Mouse (Mus musculus) liver, postnatal 0 days (tissue): ENCODE data around the gene Krtap8-1. TPM values are rescaled to one million over a fixed set of nuclear protein-coding genes. Genes with fewer than 3 reads are reported as not detected.

Source experiments
- ATAC-seq: fragments of 200-750 bp; cut with Nextera tagmentation; 2 replicates; pipeline ENCODE4 v1.8.0; 2017; ENCODE audit warnings: mild to moderate bottlenecking, moderate library complexity
- DNase-seq: peaks from one replicate; pipeline ENCODE4 v3.0.0-alpha.2; 2016
- H3K27ac ChIP-seq: fragments of 300-500 bp; sonication (generic); 2 replicates; pipeline ENCODE4 v1.5.1; 2014; ENCODE audit warnings: antibody characterized with exemption, moderate library complexity, mild to moderate bottlenecking, low read depth
- H3K27me3 ChIP-seq: fragments of 300-500 bp; sonication (generic); 2 replicates; pipeline ENCODE4 v1.6.1; 2014; ENCODE audit warnings: low read length, control low read depth, mixed read lengths; ENCODE audit not compliant: insufficient read depth
- H3K36me3 ChIP-seq: fragments of 300-500 bp; sonication (generic); replicated peaks from 2 replicates; pipeline ENCODE4 v1.6.1; 2014; ENCODE audit warnings: mild to moderate bottlenecking, control low read depth, low read length, moderate library complexity, mixed read lengths; ENCODE audit not compliant: insufficient read depth
- H3K4me1 ChIP-seq: fragments of 300-500 bp; sonication (generic); 2 replicates; pipeline ENCODE4 v1.6.1; 2014; ENCODE audit warnings: antibody characterized with exemption, mild to moderate bottlenecking, control low read depth; ENCODE audit not compliant: insufficient read depth
- H3K4me2 ChIP-seq: fragments of 300-500 bp; sonication (generic); 2 replicates; pipeline ENCODE4 v1.6.1; 2014; ENCODE audit warnings: low read depth, mild to moderate bottlenecking, low read length, moderate library complexity, mixed read lengths
- H3K4me3 ChIP-seq: fragments of 300-500 bp; sonication (generic); 2 replicates; pipeline ENCODE4 v1.5.1; 2014; ENCODE audit warnings: low read depth, low read length
- H3K9ac ChIP-seq: fragments of 300-500 bp; sonication (generic); replicated peaks from 2 replicates; pipeline ENCODE4 v1.6.1; 2014; ENCODE audit warnings: mild to moderate bottlenecking, moderate library complexity
- H3K9me3 ChIP-seq: fragments of 300-500 bp; sonication (generic); 2 replicates; pipeline ENCODE4 v1.6.1; 2016; ENCODE audit warnings: mild to moderate bottlenecking, control low read depth, low read length, mixed read lengths
- CTCF ChIP-seq: sonication (generic); IDR thresholded peaks from 2 replicates; pipeline ENCODE4 v1.5.1; 2016; ENCODE audit warnings: antibody characterized with exemption, low read depth
- EP300 ChIP-seq: IDR thresholded peaks from 2 replicates; pipeline ENCODE4 v1.6.1; 2016; ENCODE audit warnings: antibody characterized with exemption, low read depth, mild to moderate bottlenecking
- WGBS: fragments of 180-500 bp; shearing (Covaris S2); extraction: QIAGEN DNeasy Blood & Tissue Kit; methylation state at CpG from one replicate; pipeline ENCODE4 v1.1.7; 2014; ENCODE audit not compliant: insufficient replicate concordance; 5-methylcytosine and 5-hydroxymethylcytosine counted together
- polyA plus RNA-seq: library from polyadenylated mRNA; unstranded; fragments of >200 nt; fragmentation: Nextera tagmentation; extraction: Ambion mirVana; gene quantifications from 2 replicates; pipeline ENCODE4 v1.2.1, GENCODE M21; 2015

Gene Krtap8-1
- polyA plus RNA-seq, 1 experiment from 2014 or later = not detected

GRCm38 (mm10) chr16:89495394-89496153, 7.8 kb upstream of the Krtap8-1 start:
- no peaks in the 10 kb centered on the region for H3K36me3 ChIP-seq
- no peaks in the 10 kb centered on the region for H3K4me1 ChIP-seq
- no peak for TF ChIP-seq CTCF
- no peak for TF ChIP-seq EP300
- WGBS = 72% methylated on average over 7 of the region's 7 CpGs
- H3K27ac ChIP-seq = no peak overlapping the region
- ATAC-seq (no peak), DNase-seq (no peak)
- no peaks in the 10 kb centered on the region for H3K27me3 ChIP-seq
- no peak overlapping the region for H3K9ac ChIP-seq
- no peaks in the 10 kb centered on the region for H3K9me3 ChIP-seq
- no peak overlapping the region for H3K4me2 ChIP-seq
- no peak overlapping the region for H3K4me3 ChIP-seq

DNA sequence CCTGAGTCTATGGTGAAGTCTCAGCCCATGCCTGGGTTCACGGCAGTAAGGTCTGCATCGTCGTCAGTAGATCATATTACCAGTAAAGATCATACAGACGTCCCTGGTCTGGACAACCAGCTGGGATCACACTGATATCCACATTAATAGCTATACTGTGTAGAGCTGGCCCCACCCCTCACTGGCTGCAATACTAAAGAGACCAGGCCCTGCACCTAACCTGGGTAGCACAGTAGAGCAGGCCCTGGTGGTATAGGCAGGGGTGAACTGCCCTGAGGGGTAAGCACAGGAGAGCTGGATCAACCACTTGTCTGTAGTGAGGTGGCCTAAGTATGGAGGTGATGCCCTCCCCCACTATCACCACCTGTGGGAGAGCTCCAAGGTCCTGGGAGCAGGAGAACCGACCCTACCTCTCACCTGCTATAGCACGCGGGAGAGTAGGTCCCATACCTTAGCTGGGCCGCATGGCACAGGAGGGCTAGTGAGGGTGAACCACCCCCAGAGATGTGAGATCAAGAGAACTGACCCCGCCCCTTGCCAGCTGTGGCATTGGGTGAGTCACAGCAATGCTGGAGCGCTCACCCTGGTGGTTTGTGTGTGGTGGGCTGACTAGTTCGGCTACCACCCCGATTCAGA, 10.0 kb downstream of the Krtap8-1 start:
- TF ChIP-seq EP300 (no peak), CTCF (no peak)
- DNase-seq (no peak), ATAC-seq (no peak)
- Histone ChIP-seq H3K4me3 (no peak overlapping the region), H3K27ac (no peak overlapping the region), H3K4me2 (no peak overlapping the region), H3K36me3 (no peaks in the 10 kb centered on the region), H3K9ac (no peak overlapping the region), H3K27me3 (no peaks in the 10 kb centered on the region), H3K4me1 (no peaks in the 10 kb centered on the region), H3K9me3 (no peaks in the 10 kb centered on the region)
- WGBS = 79% methylated on average over 12 of the region's 12 CpGs

DNA sequence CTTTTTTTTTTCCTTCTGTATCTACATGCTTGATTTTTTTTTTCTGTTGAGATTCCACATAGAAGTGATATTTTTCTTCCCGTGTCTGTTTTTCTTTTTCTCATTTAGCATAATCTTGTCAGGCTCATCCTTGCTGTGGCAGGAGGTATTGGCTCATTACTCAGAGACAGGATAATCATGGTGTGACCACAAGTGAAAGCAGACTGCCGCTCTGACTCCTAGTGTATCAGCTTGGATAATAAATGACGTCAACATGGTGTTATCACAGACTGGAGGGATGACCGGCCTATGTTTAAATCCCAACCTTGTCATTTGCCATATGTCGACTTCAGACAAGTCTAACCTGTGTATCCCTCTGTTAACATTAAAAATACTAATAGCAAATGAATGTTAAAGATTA, 26.6 kb downstream of the Krtap8-1 start:
- no peak for ATAC-seq
- Histone ChIP-seq H3K9ac (no peak overlapping the region), H3K27ac (no peak overlapping the region), H3K4me1 (no peaks in the 10 kb centered on the region), H3K4me3 (no peak overlapping the region), H3K27me3 (no peaks in the 10 kb centered on the region), H3K9me3 (no peaks in the 10 kb centered on the region), H3K36me3 (no peaks in the 10 kb centered on the region), H3K4me2 (no peak overlapping the region)
- TF ChIP-seq EP300 = no peak
- TF ChIP-seq CTCF = no peak
- DNase-seq = no peak
- WGBS = 73% methylated on average over 5 of the region's 5 CpGs

Other genes starting within 250 kb of the Krtap8-1 start
- gene Krtap21-1, start 84.1 kb downstream of the Krtap8-1 start, polyA plus RNA-seq = not detected in 2 replicates
- not detected in 2 replicates for gene Krtap6-2, start 67.8 kb downstream of the Krtap8-1 start, polyA plus RNA-seq
- gene Krtap7-1, start 20.4 kb upstream of the Krtap8-1 start, polyA plus RNA-seq = not detected in 2 replicates
- not detected in 2 replicates for gene Krtap11-1, start 83.2 kb upstream of the Krtap8-1 start, polyA plus RNA-seq